Mouse (Mus musculus): ENCODE measurements around the gene Slc29a2.

DNA sequence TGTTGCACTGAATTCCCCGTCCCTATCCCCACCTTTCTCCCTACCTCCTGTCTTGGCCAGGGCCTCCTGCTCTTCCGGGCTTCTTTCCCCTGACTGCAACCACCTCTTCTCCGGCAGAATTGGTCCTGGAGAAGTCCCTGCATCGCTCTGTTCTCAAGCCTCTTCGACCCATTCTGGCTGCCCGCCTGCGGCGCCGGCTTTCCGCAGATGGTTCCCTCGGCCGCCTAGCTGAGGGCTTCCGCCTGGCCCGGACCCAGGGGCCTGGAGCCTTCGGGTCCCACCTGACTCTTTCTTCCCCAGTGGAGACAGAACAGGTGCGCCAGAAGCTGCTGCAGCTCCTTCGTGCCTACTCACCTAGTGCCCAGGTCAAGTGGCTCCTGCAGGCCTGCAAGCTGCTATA lies 29.2 kb downstream of the Slc29a2 start:
- TF ChIP-seq POLR2A (IDR thresholded peaks at IDR 0.05; ENCODE audit: borderline replicate concordance, extremely low read depth, insufficient read depth, insufficient read length, poor library complexity, severe bottlenecking) (no peak), CTCF (IDR thresholded peaks at IDR 0.05; ENCODE audit: borderline replicate concordance, extremely low read depth, insufficient read depth, insufficient read length) (no peak)
